Mouse (Mus musculus): Measurements from ENCODE around the gene Arhgap27. TPM values are rescaled to one million over a fixed set of nuclear protein-coding genes. Genes with fewer than 3 reads are reported as not detected.

Gene Arhgap27
- polyA plus RNA-seq, 1 experiment from 2014 or later, result 17.8 TPM

Other genes starting within 250 kb of the Arhgap27 start
- gene Hexim1, start 247.5 kb downstream of the Arhgap27 start, polyA plus RNA-seq (2015; fragmentation: Nextera tagmentation; extraction: Ambion mirVana), result 5.5 and 6.6 TPM in 2 replicates
- 11.3 and 11.8 TPM in 2 replicates for gene Hexim2, start 231.3 kb downstream of the Arhgap27 start, polyA plus RNA-seq (2015; fragmentation: Nextera tagmentation; extraction: Ambion mirVana)
- gene Fmnl1, start 192.6 kb downstream of the Arhgap27 start, polyA plus RNA-seq (2015; fragmentation: Nextera tagmentation; extraction: Ambion mirVana), result 2.4 and 3.4 TPM in 2 replicates
- 0.27 and 0.82 TPM in 2 replicates for gene 1700023F06Rik, start 155.1 kb downstream of the Arhgap27 start, polyA plus RNA-seq (2015; fragmentation: Nextera tagmentation; extraction: Ambion mirVana)
- not detected in 2 replicates for gene Spata32, start 145.3 kb downstream of the Arhgap27 start, polyA plus RNA-seq (2015; fragmentation: Nextera tagmentation; extraction: Ambion mirVana)
- 5.3 and 6.7 TPM in 2 replicates for gene Map3k14, start 96.2 kb downstream of the Arhgap27 start, polyA plus RNA-seq (2015; fragmentation: Nextera tagmentation; extraction: Ambion mirVana)
- gene Plekhm1, start 49.0 kb upstream of the Arhgap27 start, polyA plus RNA-seq (2015; fragmentation: Nextera tagmentation; extraction: Ambion mirVana), result 9.2 and 10.3 TPM in 2 replicates
- not detected in 2 replicates for gene Lrrc37a, start 140.9 kb upstream of the Arhgap27 start, polyA plus RNA-seq (2015; fragmentation: Nextera tagmentation; extraction: Ambion mirVana)

Data from kidney, embryonic 16.5 days (tissue).